8 mouse cellular contexts compared by ENCODE assay signal in the genomic region with DNA sequence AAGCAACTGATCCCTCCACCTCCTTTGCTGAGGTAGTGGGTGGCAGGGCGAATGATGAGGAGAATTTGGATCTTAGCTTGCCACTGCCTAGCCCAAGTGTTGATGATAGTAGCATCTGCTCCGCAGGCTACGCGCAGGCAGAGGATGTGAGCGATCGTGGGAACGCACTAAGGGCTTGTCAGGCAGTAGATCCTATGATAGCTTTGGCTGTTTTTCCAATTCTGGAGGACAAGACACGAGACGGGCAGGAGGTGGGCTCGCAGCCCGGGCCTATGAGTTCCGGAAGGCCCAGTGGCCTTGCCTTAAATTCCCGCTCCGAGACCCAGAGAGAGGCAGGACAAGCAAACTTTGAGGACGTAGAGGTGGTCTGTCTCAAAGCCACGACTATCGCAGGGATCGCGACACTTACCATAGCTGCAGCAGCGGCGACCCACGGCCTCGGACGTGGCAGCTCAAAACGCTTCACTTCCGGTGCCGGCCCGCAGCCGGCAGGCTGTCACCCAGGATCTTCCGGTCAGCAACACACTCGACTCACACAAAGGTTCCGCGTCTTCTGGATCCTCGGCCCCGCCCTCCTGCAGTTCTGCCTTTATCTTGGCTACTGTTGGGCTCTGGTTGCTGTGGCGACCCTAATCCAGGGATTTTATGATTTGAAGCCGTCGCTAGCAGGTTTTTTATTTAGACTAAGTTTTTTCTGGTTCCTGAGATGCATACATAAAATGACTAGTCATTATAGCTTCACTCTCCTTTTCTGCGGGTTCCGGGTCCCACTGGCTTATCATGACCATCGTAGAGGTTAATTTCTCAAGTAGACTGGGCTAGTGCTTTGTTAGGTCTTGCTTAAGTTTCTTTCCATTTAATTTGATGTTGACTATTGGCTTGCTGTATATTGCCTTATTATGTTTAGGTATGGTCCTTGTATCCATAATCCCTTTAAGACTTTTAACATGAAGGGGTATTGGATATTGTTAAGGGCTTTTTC. TPM values are rescaled to one million over a fixed set of nuclear protein-coding genes. Genes with fewer than 3 reads are reported as not detected.
DNase-seq lines count a peak whose midpoint lies in the region; ATAC-seq and TF ChIP-seq lines count a peak whose summit lies in the region.

Gene Sec13, minus strand, starts transcription at position 508 of the 982 bp plus-strand sequence.

- WGBS in forebrain, embryonic 16.5 days: 6% methylated on average over 41 of the region's 41 CpGs
- WGBS in lung, embryonic 15.5 days: 7% methylated on average over 41 of the region's 41 CpGs

- peak within 1 kb of the TSS; percentile 93 to 95 for H3K4me3 ChIP-seq in ES-E14 (ENCODE audit: insufficient read depth in 1 of 2, low read depth in 1 of 2, low read length in 2 of 2, poor library complexity in 1 of 2, severe bottlenecking in 1 of 2)
- peak within 1 kb of the TSS; percentile 66 for H3K4me3 ChIP-seq in forebrain, embryonic 16.5 days (replicated peaks; ENCODE audit: low read length)
- H3K4me3 ChIP-seq in layer of hippocampus, adult 2 months: peak within 1 kb of the TSS; percentile 78
- peak within 1 kb of the TSS; percentile 89 for H3K4me3 ChIP-seq in lung, embryonic 15.5 days

- H3K9ac ChIP-seq in ES-E14 (ENCODE audit: insufficient read depth, low read depth, low read length, poor library complexity, severe bottlenecking): peak within 1 kb of the TSS; percentile 96
- H3K9ac ChIP-seq in forebrain, embryonic 16.5 days (replicated peaks; ENCODE audit: low read depth, low read length): peak within 1 kb of the TSS; percentile 71
- peak within 1 kb of the TSS; percentile 76 for H3K9ac ChIP-seq in lung, embryonic 15.5 days

- H3K36me3 ChIP-seq in ES-E14 (ENCODE audit: control insufficient read depth, insufficient read depth, low read length, poor library complexity, severe bottlenecking): peaks cover 9% of the 10 kb centered on the region
- peaks cover 6% of the 10 kb centered on the region; the same call in 1 of the 2 replicates for H3K36me3 ChIP-seq in forebrain, embryonic 16.5 days (ENCODE audit: control insufficient read depth, insufficient read depth)
- H3K36me3 ChIP-seq in lung, embryonic 15.5 days: peaks cover 24% of the 10 kb centered on the region

- peaks cover 0 to 3% of the 10 kb centered on the region in 2 experiments; a peak in 1 of 4 replicates for H3K4me1 ChIP-seq in ES-E14 (ENCODE audit: control insufficient read depth in 2 of 2, insufficient read depth in 2 of 2, low read length in 2 of 2, poor library complexity in 1 of 2)
- H3K4me1 ChIP-seq in forebrain, embryonic 16.5 days (replicated peaks; ENCODE audit: control insufficient read depth, insufficient read depth, low read length): peaks cover 20% of the 10 kb centered on the region
- H3K4me1 ChIP-seq in lung, embryonic 15.5 days: peaks cover 13% of the 10 kb centered on the region

- H3K4me2 ChIP-seq in forebrain, embryonic 16.5 days (ENCODE audit: low read length): peak within 1 kb of the TSS; percentile 77
- peak within 1 kb of the TSS; percentile 70 for H3K4me2 ChIP-seq in lung, embryonic 15.5 days

- no peaks in the 10 kb centered on the region for H3K27me3 ChIP-seq in forebrain, embryonic 16.5 days (replicated peaks; ENCODE audit: control insufficient read depth, insufficient read depth, low read length)
- H3K27me3 ChIP-seq in lung, embryonic 15.5 days: no peaks in the 10 kb centered on the region

- H3K9me3 ChIP-seq in ES-E14 (ENCODE audit: control insufficient read depth, insufficient read depth, low read depth, low read length): no peaks in the 10 kb centered on the region
- no peaks in the 10 kb centered on the region for H3K9me3 ChIP-seq in forebrain, embryonic 16.5 days (ENCODE audit: control insufficient read depth, low read length)
- H3K9me3 ChIP-seq in lung, embryonic 15.5 days: no peaks in the 10 kb centered on the region

- peak; percentile 83 for DNase-seq in ES-E14 (ENCODE audit: low read depth, low spot score)
- DNase-seq in cerebellum, adult 11-12 months: peak; percentile 77
- DNase-seq in heart, postnatal 36 days: peak; percentile 88 to 89
- DNase-seq in layer of hippocampus, adult 2 months (ENCODE audit: low spot score in 2 of 2): peak; percentile 84 to 87
- DNase-seq in ovary, adult 18-20 months (ENCODE audit: low spot score): peak; percentile 69
- DNase-seq in thymus, postnatal 0 days (ENCODE audit: low spot score): peak; percentile 86

- ATAC-seq in forebrain, embryonic 16.5 days: peak; percentile 86
- peak; percentile 77 for ATAC-seq in lung, embryonic 15.5 days (ENCODE audit: borderline replicate concordance, extremely low read depth, low FRiP score, low TSS enrichment)

- in situ Hi-C loops in ES-E14 (cut with MboI; ENCODE audit: low sequenced_read_pairs in 2 of 2, unreplicated experiment in 2 of 2): no loop called here

- 0 out of 2 replicates have a peak within 1 kb of the TSS, but pooled peaks have one; percentile 16 for H3K27ac ChIP-seq in ES-E14 (ENCODE audit: insufficient read depth, low read depth, low read length, poor library complexity, severe bottlenecking)
- peak within 1 kb of the TSS; percentile 34 for H3K27ac ChIP-seq in forebrain, embryonic 16.5 days (ENCODE audit: low read length)
- peak within 1 kb of the TSS; percentile 91 for H3K27ac ChIP-seq in layer of hippocampus, adult 2 months
- H3K27ac ChIP-seq in lung, embryonic 15.5 days: peak within 1 kb of the TSS; percentile 46; the same call in 1 of the 2 replicates

- intact Hi-C loops in heart, postnatal 36 days (cut with DNase I): no loop called here

- no peak for TF ChIP-seq CTCF in layer of hippocampus, adult 2 months (conservative IDR thresholded peaks at IDR 0.05)

TF ChIP-seq in ES-E14, 5 proteins besides CTCF, POLR2A, EP300 and RAD21:
- TF ChIP-seq CHD2 (IDR thresholded peaks at IDR 0.05; ENCODE audit: low read depth, low read length): peak; percentile 12; the same call in 1 of the 2 replicates
- peak; percentile 88 for TF ChIP-seq HCFC1 (IDR thresholded peaks at IDR 0.05; ENCODE audit: borderline replicate concordance, insufficient read depth, low read length)
- no peak; the same call in 1 of the 2 replicates for TF ChIP-seq ZC3H11A (IDR thresholded peaks at IDR 0.05; ENCODE audit: borderline replicate concordance, low read depth, low read length)

RNA-seq across cellular contexts. Expression of gene Sec13, which starts in this region (rescaled TPM):
- 140 and 187 TPM in 2 replicates for total RNA-seq in ES-E14 (2012; rRNA removed)
- 231 and 237 TPM in 2 replicates for polyA plus RNA-seq in forebrain, embryonic 16.5 days (2015; fragmentation: Nextera tagmentation; extraction: Ambion mirVana)
- 10 to 100 TPM; 68.4 to 69.3 TPM for total RNA-seq in heart, postnatal 36 days (2021)
- total RNA-seq in layer of hippocampus, adult 2 months (2021): 10 to 100 TPM; 73.4 to 77.3 TPM
- polyA plus RNA-seq in lung, embryonic 15.5 days (2015; fragmentation: Nextera tagmentation; extraction: Ambion mirVana): 275 and 278 TPM in 2 replicates
- polyA plus RNA-seq in thymus, postnatal 0 days (2015; fragmentation: Nextera tagmentation; extraction: Ambion mirVana): 223 and 234 TPM in 2 replicates

Comparison
In these comparisons a context has a peak if more than half of its experiments do, and no peak if none do; other contexts are left out.
1. Peak in every context shown above with its lines: DNase-seq, ATAC-seq, H3K4me3 ChIP-seq and H3K27ac ChIP-seq.
2. H3K27ac ChIP-seq: peak in every context shown above with its lines; median percentile 91 in layer of hippocampus, adult 2 months; 46 in lung, embryonic 15.5 days; 34 in forebrain, embryonic 16.5 days; 16 in ES-E14.